Mouse (Mus musculus) c-Kit-positive CD71-positive TER-119-positive erythroid progenitor cells, embryonic 14.5 days (primary cell): ENCODE results near the gene Trp53i11.

Source experiments
- DNase-seq: peaks from one replicate; pipeline ENCODE4 v3.0.0-alpha.2; 2013; ENCODE audit warnings: low spot score

Gene Trp53i11

GRCm38 (mm10) chr2:93187323-93187996, at the start of gene Trp53i11:
Gene Trp53i11 (plus strand): TSS chr2:93187548.
- no peak for DNase-seq

- no peak for DNase-seq
These were observed 47.9 kb upstream of the Trp53i11 start for GRCm38 (mm10) chr2:93139476-93139875.

GRCm38 (mm10) chr2:93141329-93141728, 46.0 kb upstream of the Trp53i11 start:
- no peak for DNase-seq

GRCm38 (mm10) chr2:93142616-93143015, 44.7 kb upstream of the Trp53i11 start:
- DNase-seq: no peak

GRCm38 (mm10) chr2:93144126-93144525, 43.2 kb upstream of the Trp53i11 start:
- no peak for DNase-seq

GRCm38 (mm10) chr2:93150009-93150408, 37.3 kb upstream of the Trp53i11 start:
- DNase-seq: no peak

GRCm38 (mm10) chr2:93150673-93151450, 36.5 kb upstream of the Trp53i11 start:
- DNase-seq: no peak

- DNase-seq: no peak
These were observed 35.2 kb upstream of the Trp53i11 start for GRCm38 (mm10) chr2:93152191-93152601.

GRCm38 (mm10) chr2:93152883-93153491, 34.4 kb upstream of the Trp53i11 start:
- DNase-seq: no peak

- no peak for DNase-seq
These were observed 33.5 kb upstream of the Trp53i11 start for GRCm38 (mm10) chr2:93153833-93154232.

- DNase-seq: no peak
These were observed 32.8 kb upstream of the Trp53i11 start for GRCm38 (mm10) chr2:93154486-93155032.

GRCm38 (mm10) chr2:93160467-93161035, 26.8 kb upstream of the Trp53i11 start:
- no peak for DNase-seq

GRCm38 (mm10) chr2:93161914-93162664, 25.3 kb upstream of the Trp53i11 start:
- no peak for DNase-seq

- DNase-seq: no peak
These were observed 24.6 kb upstream of the Trp53i11 start for GRCm38 (mm10) chr2:93162791-93163190.

- no peak for DNase-seq
These were observed 24.0 kb upstream of the Trp53i11 start for GRCm38 (mm10) chr2:93163317-93163716.

- DNase-seq: no peak
These were observed 23.5 kb upstream of the Trp53i11 start for GRCm38 (mm10) chr2:93163750-93164335.

GRCm38 (mm10) chr2:93166295-93166694, 21.1 kb upstream of the Trp53i11 start:
- no peak for DNase-seq

GRCm38 (mm10) chr2:93166734-93167406, 20.5 kb upstream of the Trp53i11 start:
- DNase-seq: no peak

GRCm38 (mm10) chr2:93170156-93170844, 17.0 kb upstream of the Trp53i11 start:
- no peak for DNase-seq

GRCm38 (mm10) chr2:93170845-93171200, 16.5 kb upstream of the Trp53i11 start:
- no peak for DNase-seq
